Mouse (Mus musculus): ENCODE measurements around the gene Fbf1. TPM values are rescaled to one million over a fixed set of nuclear protein-coding genes. Genes with fewer than 3 reads are reported as not detected.

The Fbf1 gene
- polyA plus RNA-seq, 1 experiment = 46.9 TPM

DNA sequence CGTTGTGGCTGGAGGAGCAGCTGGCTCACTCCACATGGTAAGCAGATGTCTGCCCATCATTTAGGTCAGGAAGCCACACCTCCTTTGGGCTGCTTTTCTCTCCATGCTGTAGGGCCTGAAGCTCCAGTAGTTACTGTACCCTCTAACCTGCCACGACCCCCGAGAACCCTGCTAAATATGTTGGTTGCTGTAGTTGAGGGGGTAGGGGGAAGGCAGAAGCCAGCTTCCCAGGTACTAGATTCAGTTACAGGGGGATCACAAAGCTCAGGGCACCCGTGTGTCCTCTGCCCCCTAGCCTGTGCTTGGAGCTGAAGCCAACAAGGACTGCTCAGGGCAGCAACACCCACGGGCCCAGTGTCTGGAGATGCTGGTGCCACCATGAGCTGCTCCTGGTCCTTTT is 34.5 kb downstream of the Fbf1 start:
- TF ChIP-seq CTCF (IDR thresholded peaks at IDR 0.05; ENCODE audit: control insufficient read depth, insufficient read depth, insufficient read length) (no peak), CEBPB (IDR thresholded peaks at IDR 0.05; ENCODE audit: low read depth) (no peak), MYOG (IDR thresholded peaks at IDR 0.05; ENCODE audit: control insufficient read depth, extremely low read depth, insufficient read length) (no peak), MYOD1 (IDR thresholded peaks at IDR 0.05; ENCODE audit: control insufficient read depth, insufficient read length, low read depth) (no peak), MAX (IDR thresholded peaks at IDR 0.05) (no peak), USF1 (IDR thresholded peaks at IDR 0.05; ENCODE audit: low read depth) (no peak), FOSL1 (IDR thresholded peaks at IDR 0.05; ENCODE audit: insufficient read depth, low read length, poor library complexity, severe bottlenecking) (no peak)
- Histone ChIP-seq H3K79me3 (ENCODE audit: low read depth) (peaks cover 28% of the 10 kb centered on the region), H3ac (ENCODE audit: control insufficient read depth, insufficient read length, low read depth) (no peak overlapping the region), H3K36me3 (ENCODE audit: control insufficient read depth, insufficient read depth) (peaks cover 52% of the 10 kb centered on the region), H3K27me3 (ENCODE audit: control insufficient read depth, insufficient read depth, insufficient read length) (no peaks in the 10 kb centered on the region), H3K79me2 (ENCODE audit: control insufficient read depth, insufficient read depth) (peaks cover 52% of the 10 kb centered on the region), H3K4me3 (ENCODE audit: insufficient read depth, poor library complexity, severe bottlenecking) (no peak overlapping the region)

DNA sequence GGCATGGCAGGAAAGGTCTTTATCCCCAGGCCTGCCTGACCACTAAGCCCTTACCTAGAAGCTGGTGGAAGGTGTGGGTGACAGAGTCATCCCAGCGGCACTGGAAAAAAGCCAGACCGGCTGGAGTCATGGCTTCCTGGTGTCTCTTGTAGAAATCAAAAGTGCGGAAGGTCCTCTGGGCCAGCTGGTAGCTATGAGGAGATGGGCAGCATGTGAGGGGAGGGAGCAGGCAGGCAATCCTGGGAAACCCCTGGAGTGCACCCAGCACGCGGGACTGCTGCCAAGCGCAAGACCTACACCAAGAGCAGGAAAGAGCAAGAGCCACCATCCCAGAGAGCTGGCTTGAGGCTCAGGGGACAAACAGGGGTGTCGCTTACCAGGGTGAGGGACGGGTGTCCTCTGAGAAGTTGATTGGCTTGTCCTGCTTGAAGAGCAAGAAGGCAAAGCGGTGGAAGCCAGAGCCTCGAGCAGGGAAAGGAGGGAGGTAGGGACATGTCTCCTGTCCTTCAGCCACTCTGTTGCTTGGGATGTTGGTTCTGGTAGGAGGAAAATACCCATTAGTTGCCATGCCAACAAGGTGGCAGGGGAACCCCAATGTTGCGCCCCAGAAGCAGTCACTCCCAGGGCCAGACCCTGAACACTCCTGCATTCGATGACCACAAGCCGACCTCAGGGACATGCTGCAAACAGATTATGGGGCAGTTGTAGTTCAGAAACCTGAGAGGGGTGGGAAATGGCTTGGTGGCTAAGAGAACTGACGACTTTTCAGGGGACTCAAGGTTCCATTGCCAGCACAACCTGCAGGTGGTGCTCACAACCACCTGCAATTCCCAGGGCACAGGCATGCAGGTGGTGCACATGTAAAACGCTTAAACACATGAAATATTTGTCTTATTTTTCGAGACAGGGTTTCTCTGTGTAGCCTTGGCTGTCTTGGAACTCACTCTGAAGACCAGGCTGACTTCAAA is 35.3 kb downstream of the Fbf1 start:
- Histone ChIP-seq H3K27me3 (ENCODE audit: control insufficient read depth, insufficient read depth, insufficient read length) (no peaks in the 10 kb centered on the region), H3K79me2 (ENCODE audit: control insufficient read depth, insufficient read depth) (peaks cover 44% of the 10 kb centered on the region), H3K79me3 (ENCODE audit: low read depth) (peaks cover 20% of the 10 kb centered on the region), H3K36me3 (ENCODE audit: control insufficient read depth, insufficient read depth) (peaks cover 52% of the 10 kb centered on the region), H3ac (ENCODE audit: control insufficient read depth, insufficient read length, low read depth) (no peak overlapping the region), H3K4me3 (ENCODE audit: insufficient read depth, poor library complexity, severe bottlenecking) (no peak overlapping the region)
- TF ChIP-seq MAX (IDR thresholded peaks at IDR 0.05) = no peak
- TF ChIP-seq CEBPB (IDR thresholded peaks at IDR 0.05; ENCODE audit: low read depth) = no peak
- TF ChIP-seq USF1 (IDR thresholded peaks at IDR 0.05; ENCODE audit: low read depth) = no peak
- no peak for TF ChIP-seq CTCF (IDR thresholded peaks at IDR 0.05; ENCODE audit: control insufficient read depth, insufficient read depth, insufficient read length)
- TF ChIP-seq MYOD1 (IDR thresholded peaks at IDR 0.05; ENCODE audit: control insufficient read depth, insufficient read length, low read depth) = no peak
- TF ChIP-seq FOSL1 (IDR thresholded peaks at IDR 0.05; ENCODE audit: insufficient read depth, low read length, poor library complexity, severe bottlenecking) = no peak
- TF ChIP-seq MYOG (IDR thresholded peaks at IDR 0.05; ENCODE audit: control insufficient read depth, extremely low read depth, insufficient read length) = no peak

DNA sequence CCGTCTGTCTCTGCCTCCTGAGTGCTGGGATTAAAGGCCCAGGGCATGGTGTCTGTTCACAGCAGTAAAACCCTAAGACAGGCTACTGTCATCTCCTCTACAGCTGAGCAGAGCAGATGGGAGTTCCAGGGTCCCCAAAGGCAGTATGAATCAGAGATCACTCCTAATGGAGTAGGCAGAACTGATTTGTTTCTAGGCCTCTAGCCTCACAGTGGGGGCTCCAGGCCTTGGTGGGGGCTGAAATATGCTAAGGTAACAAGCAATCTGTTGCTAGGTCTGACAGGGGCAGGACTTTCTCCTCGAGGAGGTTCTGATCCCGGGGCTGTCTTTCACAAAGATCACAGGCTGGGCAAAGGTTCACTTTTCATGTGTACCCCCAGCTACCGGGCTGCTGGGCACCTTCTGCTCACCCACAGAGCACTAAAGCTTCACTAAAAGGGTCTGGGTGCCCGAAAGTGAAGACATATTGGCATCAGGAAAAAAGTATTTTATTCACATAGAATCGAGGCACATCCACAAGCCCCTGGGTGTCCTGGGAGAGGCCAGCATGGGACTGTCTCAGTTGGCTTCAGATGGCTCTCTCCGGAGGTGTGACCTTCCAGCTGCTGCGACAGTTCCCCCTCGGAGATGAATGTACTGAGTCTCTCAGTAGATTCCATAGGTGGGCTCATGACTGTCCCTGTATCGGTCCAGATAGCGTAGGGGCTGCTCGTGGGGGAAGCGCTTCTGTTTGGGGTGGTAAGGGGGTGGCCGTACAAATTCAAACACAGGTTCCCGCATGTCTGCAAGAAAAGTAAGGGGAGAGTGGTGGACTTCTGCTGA is 36.4 kb downstream of the Fbf1 start:
- Histone ChIP-seq H3ac (ENCODE audit: control insufficient read depth, insufficient read length, low read depth) (peak overlapping the region; percentile 14), H3K4me3 (ENCODE audit: insufficient read depth, poor library complexity, severe bottlenecking) (no peak overlapping the region), H3K27me3 (ENCODE audit: control insufficient read depth, insufficient read depth, insufficient read length) (no peaks in the 10 kb centered on the region), H3K36me3 (ENCODE audit: control insufficient read depth, insufficient read depth) (peaks cover 50% of the 10 kb centered on the region), H3K79me2 (ENCODE audit: control insufficient read depth, insufficient read depth) (peaks cover 33% of the 10 kb centered on the region), H3K79me3 (ENCODE audit: low read depth) (peaks cover 9% of the 10 kb centered on the region)
- TF ChIP-seq MYOD1 (IDR thresholded peaks at IDR 0.05; ENCODE audit: control insufficient read depth, insufficient read length, low read depth) = no peak
- no peak for TF ChIP-seq MYOG (IDR thresholded peaks at IDR 0.05; ENCODE audit: control insufficient read depth, extremely low read depth, insufficient read length)
- TF ChIP-seq CTCF (IDR thresholded peaks at IDR 0.05; ENCODE audit: control insufficient read depth, insufficient read depth, insufficient read length) = no peak
- no peak for TF ChIP-seq FOSL1 (IDR thresholded peaks at IDR 0.05; ENCODE audit: insufficient read depth, low read length, poor library complexity, severe bottlenecking)
- no peak for TF ChIP-seq USF1 (IDR thresholded peaks at IDR 0.05; ENCODE audit: low read depth)
- no peak for TF ChIP-seq CEBPB (IDR thresholded peaks at IDR 0.05; ENCODE audit: low read depth)
- TF ChIP-seq MAX (IDR thresholded peaks at IDR 0.05) = no peak

DNA sequence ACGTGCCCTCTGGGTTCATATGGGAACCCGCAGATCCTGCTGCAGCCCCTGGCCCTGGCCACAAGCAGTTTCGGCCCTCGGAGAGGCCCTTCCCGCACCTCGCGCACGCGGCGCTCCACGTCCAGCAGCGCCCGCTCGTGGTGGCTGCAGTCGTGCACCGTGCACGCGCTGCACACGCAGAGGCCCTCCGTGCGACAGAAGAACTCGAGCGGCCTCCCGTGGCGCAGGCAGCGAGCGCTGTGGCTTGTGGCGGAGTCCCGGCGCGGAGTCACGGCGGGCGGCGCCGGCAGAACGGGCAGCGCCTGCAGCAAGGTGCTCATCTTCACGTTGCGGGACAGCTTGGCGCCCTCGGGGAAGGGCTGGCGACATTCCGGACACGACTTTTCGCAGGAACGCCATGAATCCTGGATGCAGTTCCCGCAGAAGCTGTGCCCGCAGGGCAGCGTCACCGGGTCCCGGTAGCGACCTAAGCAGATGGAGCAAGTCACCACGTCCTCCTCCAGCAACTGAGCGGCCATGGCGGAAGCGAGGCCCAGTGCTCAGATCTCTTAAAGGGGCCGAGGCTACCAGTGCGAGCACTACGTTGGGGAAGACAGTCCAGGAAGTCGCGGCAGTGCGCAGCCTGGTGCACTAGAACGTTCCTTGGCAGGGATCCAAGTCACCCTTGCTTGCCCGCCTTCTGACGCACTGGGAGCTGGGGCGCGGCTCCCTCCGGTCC is 37.3 kb downstream of the Fbf1 start, which contains the start of gene Trim65:
Gene Trim65 (minus strand): TSS at position 641 of the 718 bp plus-strand sequence.
- Histone ChIP-seq H3K27me3 (ENCODE audit: control insufficient read depth, insufficient read depth, insufficient read length) (no peaks in the 10 kb centered on the region), H3ac (ENCODE audit: control insufficient read depth, insufficient read length, low read depth) (peak within 1 kb of the TSS; percentile 75), H3K4me3 (ENCODE audit: insufficient read depth, poor library complexity, severe bottlenecking) (peak within 1 kb of the TSS; percentile 45), H3K36me3 (ENCODE audit: control insufficient read depth, insufficient read depth) (peaks cover 51% of the 10 kb centered on the region), H3K79me2 (ENCODE audit: control insufficient read depth, insufficient read depth) (peaks cover 24% of the 10 kb centered on the region), H3K79me3 (ENCODE audit: low read depth) (peaks cover under 1% of the 10 kb centered on the region)
- TF ChIP-seq MAX (IDR thresholded peaks at IDR 0.05) = peak; percentile 99
- TF ChIP-seq USF1 (IDR thresholded peaks at IDR 0.05; ENCODE audit: low read depth) = no peak
- TF ChIP-seq CTCF (IDR thresholded peaks at IDR 0.05; ENCODE audit: control insufficient read depth, insufficient read depth, insufficient read length) = peak; percentile 100

DNA sequence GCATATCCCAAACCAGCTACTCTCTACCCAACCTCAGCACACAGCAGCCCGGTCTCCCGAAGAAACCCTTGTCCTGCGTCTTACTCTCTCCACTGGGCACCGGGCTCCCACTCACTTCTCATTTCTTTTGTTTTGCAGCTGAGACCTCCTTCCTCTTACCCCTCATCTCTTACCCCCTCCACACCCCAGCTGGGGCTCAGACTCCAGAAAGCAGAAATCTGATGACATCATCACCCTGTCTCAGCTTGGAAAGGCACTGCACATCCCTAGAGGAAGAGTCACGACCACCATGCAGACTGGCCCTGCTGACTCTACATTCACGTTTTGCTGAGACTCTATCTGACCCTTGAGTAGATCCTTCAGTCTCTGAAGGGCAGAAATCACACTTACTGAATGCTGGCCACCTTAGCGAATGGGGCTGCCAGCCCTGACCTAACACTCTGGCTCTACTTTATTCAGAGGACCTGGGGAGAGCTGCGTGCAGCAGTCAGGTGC is 37.9 kb downstream of the Fbf1 start:
- peaks cover 53% of the 10 kb centered on the region for H3K36me3 ChIP-seq (ENCODE audit: control insufficient read depth, insufficient read depth)
- H3K27me3 ChIP-seq (ENCODE audit: control insufficient read depth, insufficient read depth, insufficient read length) = no peaks in the 10 kb centered on the region
- no peaks in the 10 kb centered on the region for H3K79me3 ChIP-seq (ENCODE audit: low read depth)
- TF ChIP-seq CTCF (IDR thresholded peaks at IDR 0.05; ENCODE audit: control insufficient read depth, insufficient read depth, insufficient read length) = no peak
- TF ChIP-seq CEBPB (IDR thresholded peaks at IDR 0.05; ENCODE audit: low read depth) = no peak
- no peak for TF ChIP-seq USF1 (IDR thresholded peaks at IDR 0.05; ENCODE audit: low read depth)
- TF ChIP-seq FOSL1 (IDR thresholded peaks at IDR 0.05; ENCODE audit: insufficient read depth, low read length, poor library complexity, severe bottlenecking) = no peak
- no peak for TF ChIP-seq MYOG (IDR thresholded peaks at IDR 0.05; ENCODE audit: control insufficient read depth, extremely low read depth, insufficient read length)
- no peak for TF ChIP-seq MAX (IDR thresholded peaks at IDR 0.05)
- no peak for TF ChIP-seq MYOD1 (IDR thresholded peaks at IDR 0.05; ENCODE audit: control insufficient read depth, insufficient read length, low read depth)
- H3K4me3 ChIP-seq (ENCODE audit: insufficient read depth, poor library complexity, severe bottlenecking) = peak overlapping the region; percentile 45
- peaks cover 18% of the 10 kb centered on the region for H3K79me2 ChIP-seq (ENCODE audit: control insufficient read depth, insufficient read depth)
- peak overlapping the region; percentile 75 for H3ac ChIP-seq (ENCODE audit: control insufficient read depth, insufficient read length, low read depth)
